Mouse (Mus musculus) common myeloid progenitor, adult 5-6 weeks (primary cell): Measurements from ENCODE around the gene Vmn1r43. TPM values are rescaled to one million over a fixed set of nuclear protein-coding genes. Genes with fewer than 3 reads are reported as not detected.
"Not testable (repeated sequence)": the region's sequence is repeated elsewhere in the genome, so short reads cannot be mapped to it uniquely, and the experiment has no call there.

Experiments used
- ATAC-seq: replicated peaks from 2 replicates; pipeline ENCODE4 v1.8.0; 2016; ENCODE audit warnings: low read depth, mild to moderate bottlenecking, moderate TSS enrichment, inconsistent platforms; ENCODE audit not compliant: poor library complexity, severe bottlenecking
- total RNA-seq: library from RNA; stranded (forward); fragments of 200-1000, 187-1606 nt; gene quantifications from 2 replicates; pipeline ENCODE4 v1.2.3, GENCODE M21; 2017

Gene Vmn1r43
- not detected in 2 replicates for total RNA-seq

- not testable (repeated sequence) for ATAC-seq
These were observed at the start of gene Vmn1r43, which contains the start of gene Vmn1r42 for GRCm38 (mm10) chr6:89876313-89876712. Gene Vmn1r43 (minus strand): TSS chr6:89876413. Gene Vmn1r42 (minus strand): TSS chr6:89876413.

GRCm38 (mm10) chr6:89883812-89884211 lies 7.6 kb upstream of the Vmn1r43 start:
- ATAC-seq: no peak

GRCm38 (mm10) chr6:89883360-89883759 lies 7.1 kb upstream of the Vmn1r43 start, which contains the start of gene Vmn1r44:
Gene Vmn1r44 (plus strand): TSS chr6:89883660.
- no peak for ATAC-seq

- ATAC-seq: no peak
These were observed 4.7 kb upstream of the Vmn1r43 start for GRCm38 (mm10) chr6:89880867-89881266.

GRCm38 (mm10) chr6:89876963-89877362 lies 750 bp upstream of the Vmn1r43 start:
- ATAC-seq: no peak

GRCm38 (mm10) chr6:89867976-89868375 lies 8.2 kb downstream of the Vmn1r43 start:
- no peak for ATAC-seq

- ATAC-seq: no peak
These were observed 8.9 kb downstream of the Vmn1r43 start for GRCm38 (mm10) chr6:89867276-89867675.

GRCm38 (mm10) chr6:89863792-89864191 lies 12.4 kb downstream of the Vmn1r43 start:
- no peak for ATAC-seq

GRCm38 (mm10) chr6:89859839-89860238 lies 16.4 kb downstream of the Vmn1r43 start:
- ATAC-seq: no peak

- ATAC-seq: no peak
These were observed 18.7 kb downstream of the Vmn1r43 start for GRCm38 (mm10) chr6:89857552-89857951.

Other genes starting within 250 kb of the Vmn1r43 start
- gene Txnrd3, start 232.4 kb downstream of the Vmn1r43 start, total RNA-seq: 13.8 and 14.5 TPM in 2 replicates
- gene Vmn1r40, start 168.9 kb downstream of the Vmn1r43 start, total RNA-seq: not detected in 2 replicates
- gene Vmn1r41, start 135.6 kb downstream of the Vmn1r43 start, total RNA-seq: not detected in 2 replicates
- not detected in 2 replicates for gene Vmn1r42, start within 50 bp of the Vmn1r43 start, total RNA-seq
- gene Vmn1r44, start 7.2 kb upstream of the Vmn1r43 start, total RNA-seq: not detected in 2 replicates
- not detected in 2 replicates for gene Vmn1r45, start 64.2 kb upstream of the Vmn1r43 start, total RNA-seq
- not detected in 2 replicates for gene Vmn1r46, start 92.9 kb upstream of the Vmn1r43 start, total RNA-seq
- not detected in 2 replicates for gene Vmn1r47, start 139.7 kb upstream of the Vmn1r43 start, total RNA-seq
- gene Vmn1r48, start 160.4 kb upstream of the Vmn1r43 start, total RNA-seq: not detected in 2 replicates
- gene Vmn1r49, start 202.1 kb upstream of the Vmn1r43 start, total RNA-seq: not detected in 2 replicates
- gene Vmn1r50, start 225.0 kb upstream of the Vmn1r43 start, total RNA-seq: not detected in 2 replicates
- not detected in 2 replicates for gene Vmn1r51, start 246.2 kb upstream of the Vmn1r43 start, total RNA-seq